Mouse (Mus musculus): ENCODE data around the gene Wdr5b. TPM values are rescaled to one million over a fixed set of nuclear protein-coding genes. Genes with fewer than 3 reads are reported as not detected.
A peak's percentile ranks its signal among the peaks of the same experiment; 100 is the strongest.

The Wdr5b gene
- polyA plus RNA-seq, 1 experiment = 1.6 TPM

- H3K36me3 ChIP-seq (ENCODE audit: control insufficient read depth, insufficient read depth) = peaks cover 15% of the 10 kb centered on the region
- TF ChIP-seq CEBPB (IDR thresholded peaks at IDR 0.05; ENCODE audit: low read depth) (no peak), USF1 (IDR thresholded peaks at IDR 0.05; ENCODE audit: low read depth) (no peak), FOSL1 (IDR thresholded peaks at IDR 0.05; ENCODE audit: insufficient read depth, low read length, poor library complexity, severe bottlenecking) (no peak)
Measured at GRCm38 (mm10) chr16:36067694-36068093, 26.7 kb downstream of the Wdr5b start.

GRCm38 (mm10) chr16:36068356-36068755 lies 27.4 kb downstream of the Wdr5b start:
- Histone ChIP-seq H3K79me2 (ENCODE audit: control insufficient read depth, insufficient read depth) (peaks cover 66% of the 10 kb centered on the region), H3K4me3 (ENCODE audit: insufficient read depth, poor library complexity, severe bottlenecking) (no peak overlapping the region), H3K27me3 (ENCODE audit: control insufficient read depth, insufficient read depth, insufficient read length) (no peaks in the 10 kb centered on the region), H3ac (ENCODE audit: control insufficient read depth, insufficient read length, low read depth) (no peak overlapping the region), H3K36me3 (ENCODE audit: control insufficient read depth, insufficient read depth) (peaks cover 15% of the 10 kb centered on the region), H3K79me3 (ENCODE audit: low read depth) (peaks cover 37% of the 10 kb centered on the region)
- no peak for TF ChIP-seq CEBPB (IDR thresholded peaks at IDR 0.05; ENCODE audit: low read depth)
- no peak for TF ChIP-seq USF1 (IDR thresholded peaks at IDR 0.05; ENCODE audit: low read depth)
- TF ChIP-seq MAX (IDR thresholded peaks at IDR 0.05) = no peak
- no peak for TF ChIP-seq MYOG (IDR thresholded peaks at IDR 0.05; ENCODE audit: control insufficient read depth, extremely low read depth, insufficient read length)
- no peak for TF ChIP-seq MYOD1 (IDR thresholded peaks at IDR 0.05; ENCODE audit: control insufficient read depth, insufficient read length, low read depth)
- no peak for TF ChIP-seq CTCF (IDR thresholded peaks at IDR 0.05; ENCODE audit: control insufficient read depth, insufficient read depth, insufficient read length)
- no peak for TF ChIP-seq FOSL1 (IDR thresholded peaks at IDR 0.05; ENCODE audit: insufficient read depth, low read length, poor library complexity, severe bottlenecking)

More at GRCm38 (mm10) chr16:36067694-36068093, 26.7 kb downstream of the Wdr5b start:
- Histone ChIP-seq H3K79me3 (ENCODE audit: low read depth) (peaks cover 31% of the 10 kb centered on the region), H3K79me2 (ENCODE audit: control insufficient read depth, insufficient read depth) (peaks cover 60% of the 10 kb centered on the region), H3K4me3 (ENCODE audit: insufficient read depth, poor library complexity, severe bottlenecking) (no peak overlapping the region), H3K27me3 (ENCODE audit: control insufficient read depth, insufficient read depth, insufficient read length) (no peaks in the 10 kb centered on the region), H3ac (ENCODE audit: control insufficient read depth, insufficient read length, low read depth) (no peak overlapping the region)

GRCm38 (mm10) chr16:36069819-36070575 lies 29.0 kb downstream of the Wdr5b start:
- peaks cover 53% of the 10 kb centered on the region for H3K79me3 ChIP-seq (ENCODE audit: low read depth)
- TF ChIP-seq CEBPB (IDR thresholded peaks at IDR 0.05; ENCODE audit: low read depth) (no peak), MAX (IDR thresholded peaks at IDR 0.05) (no peak), MYOG (IDR thresholded peaks at IDR 0.05; ENCODE audit: control insufficient read depth, extremely low read depth, insufficient read length) (no peak), MYOD1 (IDR thresholded peaks at IDR 0.05; ENCODE audit: control insufficient read depth, insufficient read length, low read depth) (no peak), CTCF (IDR thresholded peaks at IDR 0.05; ENCODE audit: control insufficient read depth, insufficient read depth, insufficient read length) (no peak), USF1 (IDR thresholded peaks at IDR 0.05; ENCODE audit: low read depth) (no peak), FOSL1 (IDR thresholded peaks at IDR 0.05; ENCODE audit: insufficient read depth, low read length, poor library complexity, severe bottlenecking) (no peak)
- peaks cover 83% of the 10 kb centered on the region for H3K79me2 ChIP-seq (ENCODE audit: control insufficient read depth, insufficient read depth)
- H3ac ChIP-seq (ENCODE audit: control insufficient read depth, insufficient read length, low read depth) = no peak overlapping the region
- H3K4me3 ChIP-seq (ENCODE audit: insufficient read depth, poor library complexity, severe bottlenecking) = peak overlapping the region; percentile 82
- no peaks in the 10 kb centered on the region for H3K27me3 ChIP-seq (ENCODE audit: control insufficient read depth, insufficient read depth, insufficient read length)
- H3K36me3 ChIP-seq (ENCODE audit: control insufficient read depth, insufficient read depth) = peaks cover 15% of the 10 kb centered on the region

- H3ac ChIP-seq (ENCODE audit: control insufficient read depth, insufficient read length, low read depth) = peak overlapping the region; percentile 84
- TF ChIP-seq MAX (IDR thresholded peaks at IDR 0.05) = no peak
- TF ChIP-seq MYOD1 (IDR thresholded peaks at IDR 0.05; ENCODE audit: control insufficient read depth, insufficient read length, low read depth) = no peak
- no peak for TF ChIP-seq CTCF (IDR thresholded peaks at IDR 0.05; ENCODE audit: control insufficient read depth, insufficient read depth, insufficient read length)
- no peak for TF ChIP-seq MYOG (IDR thresholded peaks at IDR 0.05; ENCODE audit: control insufficient read depth, extremely low read depth, insufficient read length)
- no peak for TF ChIP-seq USF1 (IDR thresholded peaks at IDR 0.05; ENCODE audit: low read depth)
- TF ChIP-seq CEBPB (IDR thresholded peaks at IDR 0.05; ENCODE audit: low read depth) = no peak
- TF ChIP-seq FOSL1 (IDR thresholded peaks at IDR 0.05; ENCODE audit: insufficient read depth, low read length, poor library complexity, severe bottlenecking) = no peak
Measured at GRCm38 (mm10) chr16:36071071-36071449, 30.1 kb downstream of the Wdr5b start.

GRCm38 (mm10) chr16:36071450-36072379 lies 30.7 kb downstream of the Wdr5b start, which contains the start of the genes Fam162a and Ccdc58:
Gene Fam162a (minus strand): TSS chr16:36071594.
Gene Ccdc58 (plus strand): TSS chr16:36071685.
- Histone ChIP-seq H3K36me3 (ENCODE audit: control insufficient read depth, insufficient read depth) (peaks cover 25% of the 10 kb centered on the region), H3K79me2 (ENCODE audit: control insufficient read depth, insufficient read depth) (peaks cover 93% of the 10 kb centered on the region), H3ac (ENCODE audit: control insufficient read depth, insufficient read length, low read depth) (peak within 1 kb of the TSS; percentile 84), H3K27me3 (ENCODE audit: control insufficient read depth, insufficient read depth, insufficient read length) (no peaks in the 10 kb centered on the region), H3K4me3 (ENCODE audit: insufficient read depth, poor library complexity, severe bottlenecking) (peak within 1 kb of the TSS; percentile 82), H3K79me3 (ENCODE audit: low read depth) (peaks cover 67% of the 10 kb centered on the region)
- TF ChIP-seq USF1 (IDR thresholded peaks at IDR 0.05; ENCODE audit: low read depth) (peak; percentile 12), MYOD1 (IDR thresholded peaks at IDR 0.05; ENCODE audit: control insufficient read depth, insufficient read length, low read depth) (no peak), MAX (IDR thresholded peaks at IDR 0.05) (peak; percentile 73), CTCF (IDR thresholded peaks at IDR 0.05; ENCODE audit: control insufficient read depth, insufficient read depth, insufficient read length) (peak; percentile 9), CEBPB (IDR thresholded peaks at IDR 0.05; ENCODE audit: low read depth) (no peak)

More at GRCm38 (mm10) chr16:36071071-36071449, 30.1 kb downstream of the Wdr5b start:
- H3K27me3 ChIP-seq (ENCODE audit: control insufficient read depth, insufficient read depth, insufficient read length) = no peaks in the 10 kb centered on the region
- H3K36me3 ChIP-seq (ENCODE audit: control insufficient read depth, insufficient read depth) = peaks cover 21% of the 10 kb centered on the region
- peak overlapping the region; percentile 82 for H3K4me3 ChIP-seq (ENCODE audit: insufficient read depth, poor library complexity, severe bottlenecking)
- peaks cover 88% of the 10 kb centered on the region for H3K79me2 ChIP-seq (ENCODE audit: control insufficient read depth, insufficient read depth)
- H3K79me3 ChIP-seq (ENCODE audit: low read depth) = peaks cover 62% of the 10 kb centered on the region

All from C2C12 (cell line).